Mouse (Mus musculus): ENCODE measurements around the gene Cdk5rap3.

The Cdk5rap3 gene

DNA sequence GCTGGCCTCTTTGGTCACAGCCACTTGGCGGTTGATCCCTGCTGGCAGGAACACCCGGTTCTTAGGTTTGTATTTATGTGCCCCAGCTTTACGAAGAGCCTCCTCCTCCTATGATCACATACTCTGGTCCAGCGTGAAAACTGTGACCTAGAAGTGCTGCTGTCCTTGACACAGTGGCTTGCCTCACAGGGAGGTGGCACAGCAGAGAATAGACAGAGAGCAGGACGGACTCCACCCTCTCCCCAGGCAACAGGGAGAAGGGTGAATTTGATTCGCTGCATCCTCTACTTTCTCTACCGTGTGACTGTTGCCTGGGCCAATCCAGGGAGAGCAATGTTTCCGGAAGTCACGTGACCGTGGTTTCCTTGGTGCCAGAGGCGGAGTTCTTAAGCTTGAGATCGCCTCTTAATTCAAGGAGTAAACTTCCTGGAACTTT is 18.6 kb upstream of the Cdk5rap3 start:
- intact Hi-C loops (cut with DNase I), result no loop called here

DNA sequence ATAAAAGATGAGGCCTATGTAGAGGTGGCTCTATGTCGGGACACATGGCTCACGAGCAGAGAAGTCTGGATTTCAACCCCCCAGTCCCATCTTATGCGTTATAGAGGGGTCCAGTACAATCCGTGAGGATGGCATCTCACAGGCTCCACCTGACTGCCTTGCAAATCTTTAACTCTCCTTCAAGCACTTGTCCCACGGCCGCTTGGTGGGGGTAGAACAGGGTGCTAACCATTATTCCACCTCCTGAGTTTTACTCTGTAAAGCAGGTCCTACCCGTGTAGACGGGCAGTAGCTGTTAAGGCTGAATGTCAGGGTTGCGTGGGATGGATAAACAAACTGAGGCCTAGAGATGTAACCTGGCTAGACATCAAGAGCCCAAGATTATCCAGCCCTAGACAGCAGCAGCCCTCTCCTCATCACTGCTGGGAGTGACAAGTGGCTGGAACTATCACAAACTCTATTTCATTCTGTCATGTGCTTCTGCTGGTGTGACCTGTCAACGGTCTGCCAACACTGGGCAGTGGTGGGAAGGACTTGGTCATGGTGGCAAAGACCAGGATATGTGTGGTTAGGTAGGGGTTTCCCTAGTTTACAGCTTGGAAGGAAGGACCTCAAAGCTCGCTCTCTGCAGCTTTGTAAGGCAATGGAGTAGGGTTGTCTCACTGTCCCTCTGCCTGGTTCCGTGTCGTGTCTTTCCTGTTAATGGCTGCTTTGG is 17.4 kb upstream of the Cdk5rap3 start:
- intact Hi-C loops (cut with DNase I), result loop anchor here (2.0 kb wide), 1 partner anchor 15 kb away; no protein-coding TSS in a partner anchor

DNA sequence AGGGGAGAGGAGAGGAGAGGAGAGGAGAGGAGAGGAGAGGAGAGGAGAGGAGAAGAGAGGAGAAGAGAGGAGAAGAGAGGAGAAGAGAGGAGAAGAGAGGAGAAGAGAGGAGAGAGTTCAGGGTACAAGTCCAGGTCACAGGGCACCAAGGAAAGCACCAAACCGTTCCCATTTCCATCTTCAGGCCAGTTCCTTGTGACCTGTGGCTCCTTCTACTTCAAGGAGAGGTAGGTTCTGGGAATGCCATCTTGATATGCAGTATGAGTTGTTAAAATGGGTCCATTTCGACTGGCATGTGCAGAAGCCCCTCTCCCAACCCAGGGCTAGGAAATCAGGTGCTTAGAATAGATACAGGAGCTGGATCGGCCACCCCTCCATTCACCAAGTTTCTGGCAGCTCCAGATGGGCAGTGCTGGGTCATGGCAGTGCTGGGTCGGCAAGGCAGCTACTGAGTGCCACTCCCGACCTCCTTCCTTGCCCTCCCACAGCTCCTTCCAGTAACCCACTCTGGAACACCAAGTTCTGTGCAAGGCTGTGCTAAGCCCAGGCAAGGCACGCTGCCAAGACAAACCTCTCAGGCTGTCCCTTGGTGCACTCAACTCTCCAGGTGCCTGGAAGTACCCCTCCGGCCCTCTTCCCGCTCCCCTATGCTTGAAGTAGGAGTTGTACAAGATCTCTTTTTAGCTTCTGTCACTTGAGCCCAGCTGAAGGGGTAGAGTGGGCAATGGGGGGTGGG is 15.2 kb upstream of the Cdk5rap3 start:
- intact Hi-C loops (cut with DNase I), result loop anchor here (2.0 kb wide), 1 partner anchor 13 kb away; no protein-coding TSS in a partner anchor

DNA sequence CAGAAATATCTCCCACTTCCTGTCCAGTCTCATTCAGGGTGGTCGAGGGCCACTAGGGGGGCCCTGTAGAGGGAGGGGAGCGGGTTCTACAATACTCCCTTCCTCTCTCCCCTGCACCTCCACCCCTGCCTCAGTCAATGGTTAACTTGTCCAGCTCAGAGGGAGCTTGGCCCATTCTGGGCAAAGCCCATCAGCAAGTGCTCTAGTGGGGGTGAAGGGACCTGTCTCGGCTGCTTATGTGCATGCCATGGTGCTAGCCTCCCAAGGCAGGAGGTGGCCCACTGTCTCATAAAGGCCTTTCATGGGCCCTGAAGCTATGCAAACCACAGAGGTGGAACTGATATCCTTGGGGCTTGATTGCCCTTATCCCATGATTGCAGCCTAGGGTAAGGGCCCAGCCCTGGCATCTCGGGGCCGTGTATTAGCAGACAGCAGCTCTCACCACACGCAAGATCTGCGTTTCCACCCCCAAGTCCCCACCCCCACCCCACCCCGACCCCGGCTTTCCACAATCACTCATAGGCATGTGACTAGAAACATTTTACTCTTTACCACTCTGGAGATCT is 13.6 kb upstream of the Cdk5rap3 start:
- intact Hi-C loops (cut with DNase I), result no loop called here

DNA sequence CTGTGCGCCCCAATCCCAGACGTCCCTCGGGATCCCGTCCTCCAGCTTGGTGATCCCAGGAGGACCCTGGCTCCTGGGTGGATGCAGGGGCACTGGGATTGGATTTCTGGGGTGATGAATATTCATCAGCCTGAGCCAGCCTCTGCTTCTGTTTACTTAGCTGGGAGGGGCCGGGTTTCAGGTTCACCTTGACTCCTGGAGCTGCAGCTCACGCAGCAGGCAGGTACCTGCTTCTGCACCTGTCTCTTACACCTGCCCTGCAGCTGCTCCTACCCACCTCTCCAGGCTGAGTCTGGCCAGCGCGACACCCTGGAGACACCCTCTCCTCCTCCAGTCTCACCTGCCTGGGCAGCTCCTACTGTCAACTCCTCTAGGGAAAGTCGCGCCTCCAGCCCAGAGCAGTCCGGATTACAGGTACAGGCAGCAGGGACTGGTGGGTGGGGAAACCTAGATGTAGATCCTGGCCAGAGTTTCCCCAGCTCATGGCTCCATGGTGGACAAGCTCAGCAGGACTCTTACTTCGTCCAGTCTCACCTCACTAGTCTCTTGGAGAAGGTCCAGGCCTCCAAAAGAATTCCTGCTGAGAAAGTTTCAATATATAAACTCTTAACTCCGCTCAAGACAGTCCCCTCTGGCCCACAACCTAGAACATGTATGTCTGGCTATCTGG is 12.9 kb upstream of the Cdk5rap3 start:
- intact Hi-C loops (cut with DNase I), result no loop called here

DNA sequence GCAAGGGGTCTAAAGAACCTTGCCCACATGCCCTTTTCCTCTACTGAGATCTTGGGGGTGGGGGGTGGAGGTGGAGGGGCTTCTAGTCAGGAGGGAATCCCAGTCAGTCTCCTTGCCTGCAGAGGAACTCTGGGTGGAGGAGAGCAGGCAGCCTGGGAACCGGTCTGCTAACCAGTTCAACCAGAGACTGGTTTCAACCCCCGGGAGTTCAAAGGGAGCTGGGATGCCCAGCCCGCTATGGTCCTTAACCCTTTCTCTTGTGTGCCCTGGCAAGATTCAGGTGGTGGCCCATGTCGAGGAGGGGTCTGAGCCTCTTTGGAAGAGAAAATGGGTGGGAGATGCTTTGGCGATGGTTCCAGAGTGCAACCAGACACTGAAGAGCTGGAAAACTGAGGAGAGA is 12.4 kb upstream of the Cdk5rap3 start:
- intact Hi-C loops (cut with DNase I), result no loop called here

DNA sequence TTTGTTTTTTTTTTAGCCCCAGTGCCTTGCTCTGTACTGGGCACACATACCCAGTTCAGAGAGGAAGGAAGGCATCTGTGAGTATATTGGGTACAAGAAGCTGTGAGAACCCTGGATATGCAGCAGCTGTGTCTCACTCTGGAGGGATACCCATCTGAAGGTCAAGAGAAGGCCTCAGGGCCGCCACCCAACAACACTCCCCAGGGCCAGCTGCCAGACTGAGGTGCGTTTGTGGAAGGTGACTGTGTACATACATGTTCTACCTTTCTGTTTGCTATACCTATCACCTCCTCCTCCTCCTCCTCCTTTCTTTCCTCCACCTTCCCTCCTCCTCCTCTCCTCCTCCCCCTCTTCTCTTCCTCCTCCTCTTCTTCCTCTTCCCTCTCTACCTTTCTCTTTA is 11.8 kb upstream of the Cdk5rap3 start, which contains the start of gene Prr15l:
Gene Prr15l, plus strand, starts transcription at position 17 of the 400 bp plus-strand sequence.
- intact Hi-C loops (cut with DNase I), result no loop called here

DNA sequence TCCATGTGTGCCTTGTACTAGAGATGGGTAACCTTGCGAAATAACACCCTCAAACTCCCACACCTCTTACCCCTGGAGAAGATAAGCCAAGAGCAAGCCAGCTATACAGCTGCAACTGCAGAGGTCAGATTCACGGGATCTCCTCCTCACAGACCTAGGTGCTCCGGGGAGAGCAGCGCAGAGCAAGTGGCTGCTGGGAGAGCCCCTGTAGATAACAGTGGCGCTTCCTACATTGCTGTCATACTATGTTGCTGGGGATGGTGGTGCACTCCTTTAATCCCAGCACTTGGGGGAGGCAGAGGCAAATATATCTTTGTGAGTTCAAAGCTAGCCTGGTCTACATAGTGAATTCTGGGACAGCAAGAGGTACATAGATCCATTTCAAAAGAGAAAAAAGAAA is 10.3 kb upstream of the Cdk5rap3 start:
- intact Hi-C loops (cut with DNase I), result no loop called here

DNA sequence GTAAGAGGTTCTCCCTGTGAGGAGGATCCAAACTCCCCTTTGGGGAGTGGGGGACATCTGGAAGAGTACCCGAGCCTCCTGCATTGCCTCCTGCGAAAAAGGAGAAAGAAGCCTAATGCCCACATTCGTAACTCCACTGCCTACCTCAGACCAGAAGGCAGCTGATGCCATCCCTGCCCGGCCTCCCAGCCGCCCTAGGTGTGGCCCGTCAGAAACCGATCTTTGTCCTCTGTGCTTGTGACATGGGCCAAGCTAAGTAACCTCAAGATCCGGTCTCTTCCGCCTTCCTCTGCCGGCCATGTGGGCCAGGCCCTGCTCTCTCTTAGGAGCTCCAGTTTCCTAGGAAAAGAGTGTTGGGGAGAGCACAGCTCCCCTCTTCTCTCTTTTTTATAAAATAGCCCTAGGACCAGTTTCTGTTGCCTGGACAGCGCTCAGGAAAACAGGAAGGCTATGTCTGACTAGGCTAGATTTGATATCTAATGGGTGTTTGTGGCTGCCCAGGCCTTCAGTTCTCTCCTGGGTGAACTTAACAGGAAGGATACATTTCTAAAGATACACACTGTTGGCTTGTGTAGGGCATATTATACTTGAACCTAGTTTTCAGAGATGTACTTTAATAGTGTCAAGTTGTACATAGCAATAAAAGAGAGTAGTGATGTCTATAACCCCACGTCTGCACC is 9.3 kb upstream of the Cdk5rap3 start:
- intact Hi-C loops (cut with DNase I), result no loop called here

DNA sequence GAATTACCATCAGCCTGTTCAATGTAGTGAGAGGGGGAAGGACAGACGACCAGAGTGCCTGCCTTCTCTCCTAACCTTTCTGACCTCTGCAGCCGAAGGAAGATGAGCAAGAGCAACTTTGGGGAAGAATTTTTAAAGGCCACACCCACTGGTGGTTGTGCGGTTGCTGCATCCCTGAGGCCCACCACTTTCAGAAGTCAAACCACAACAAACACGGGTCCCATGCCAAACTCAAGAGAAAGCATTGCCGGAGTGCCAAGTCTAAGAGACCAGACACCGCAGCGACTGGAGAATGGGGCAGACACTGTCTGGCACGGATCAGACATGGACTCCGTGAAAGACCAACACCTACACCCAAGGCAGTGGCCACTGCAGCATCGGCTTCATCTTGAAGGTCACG is 8.6 kb upstream of the Cdk5rap3 start:
- intact Hi-C loops (cut with DNase I), result no loop called here

DNA sequence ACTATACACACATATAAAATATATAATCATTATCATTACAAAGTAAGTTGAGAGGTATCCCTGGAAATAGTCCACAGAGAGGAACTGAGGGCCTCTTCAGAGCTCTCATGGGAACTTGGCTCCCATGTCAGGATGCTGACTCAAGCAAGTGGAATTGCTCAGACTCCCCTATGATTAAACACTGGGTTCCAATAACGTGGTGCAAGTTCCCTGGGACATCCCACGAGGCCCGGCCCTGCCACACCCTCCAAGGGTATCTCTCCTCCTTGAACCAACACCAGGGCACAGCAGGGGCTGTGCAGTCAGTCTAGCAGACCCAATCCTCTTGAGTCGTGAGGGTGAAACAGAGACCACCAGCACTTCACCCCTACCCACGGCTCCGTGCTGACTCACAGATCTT is 2.7 kb upstream of the Cdk5rap3 start:
- intact Hi-C loops (cut with DNase I), result loop anchor here (2.0 to 10.0 kb wide), 2 partner anchors 14 to 106 kb away; partner anchors contain the start of gene Scrn2

DNA sequence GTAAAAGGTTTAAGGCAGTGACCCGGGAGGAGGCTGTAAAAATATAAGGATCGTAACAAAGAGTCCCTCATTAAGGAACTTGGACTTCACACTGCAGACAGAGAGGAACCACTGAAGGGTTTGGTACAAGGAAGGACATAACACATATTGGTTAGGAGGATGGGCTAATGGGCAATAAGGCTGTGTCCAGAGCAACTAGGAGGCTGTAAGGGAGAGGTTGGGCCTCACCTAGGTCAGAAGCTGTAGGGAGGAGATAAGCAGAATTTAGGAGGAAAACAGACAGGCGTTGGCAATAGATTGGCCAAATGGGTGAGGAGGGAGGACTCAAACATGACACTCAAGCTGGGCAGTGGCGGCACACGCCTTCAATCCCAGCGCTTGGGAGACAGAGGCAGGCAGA is 1.1 kb upstream of the Cdk5rap3 start:
- intact Hi-C loops (cut with DNase I), result loop anchor here (2.0 to 10.0 kb wide), 2 partner anchors 45 to 107 kb away; partner anchors contain the start of gene Scrn2

DNA sequence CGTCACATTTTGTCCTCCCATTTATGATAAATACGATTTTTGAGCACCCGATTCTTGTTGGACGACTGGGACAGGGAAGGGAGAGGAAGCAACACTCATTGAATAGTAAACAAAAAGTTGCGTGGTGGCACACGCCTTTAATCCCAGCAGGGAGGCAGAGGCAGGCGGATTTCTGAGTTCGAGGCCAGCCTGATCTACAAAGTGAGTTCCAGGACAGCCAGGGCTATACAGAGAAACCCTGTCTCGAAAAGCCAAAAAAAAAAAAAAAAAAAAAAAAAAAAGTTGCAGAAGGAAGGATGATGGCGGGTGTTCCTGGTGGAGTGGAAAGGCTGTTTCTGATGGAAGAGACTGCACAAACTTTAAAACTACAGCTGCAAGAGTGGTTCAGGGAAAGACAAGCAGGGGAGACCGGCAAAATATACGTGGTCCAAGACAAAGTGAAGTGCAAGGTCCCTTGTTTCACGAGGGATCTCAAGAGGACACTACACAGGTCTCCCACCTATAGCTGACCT is 645 bp upstream of the Cdk5rap3 start:
- intact Hi-C loops (cut with DNase I), result loop anchor here (2.0 to 10.0 kb wide), 2 partner anchors 46 to 108 kb away; partner anchors contain the start of gene Scrn2

DNA sequence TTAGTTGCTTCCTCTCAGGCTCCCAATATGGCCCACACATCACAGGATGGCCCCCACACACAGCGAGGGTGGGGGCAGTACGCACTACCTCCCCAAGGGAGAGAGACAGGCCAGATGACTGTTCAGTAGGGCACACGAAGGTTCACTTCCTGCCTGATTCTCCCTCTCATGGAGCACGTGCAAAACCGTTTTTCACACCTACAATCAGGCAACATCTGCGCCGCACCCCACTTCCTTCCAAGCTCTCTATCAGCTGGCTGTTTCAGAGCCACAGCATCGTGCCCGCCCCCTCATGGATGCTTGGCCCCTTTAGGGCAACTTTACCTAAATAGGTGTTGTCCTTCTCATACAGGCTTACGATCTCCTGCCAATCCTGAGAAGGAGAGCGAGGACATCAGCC is 3.6 kb downstream of the Cdk5rap3 start:
- intact Hi-C loops (cut with DNase I), result loop anchor here (10.0 kb wide), 1 partner anchor 112 kb away; the partner anchor contains the start of gene Scrn2

DNA sequence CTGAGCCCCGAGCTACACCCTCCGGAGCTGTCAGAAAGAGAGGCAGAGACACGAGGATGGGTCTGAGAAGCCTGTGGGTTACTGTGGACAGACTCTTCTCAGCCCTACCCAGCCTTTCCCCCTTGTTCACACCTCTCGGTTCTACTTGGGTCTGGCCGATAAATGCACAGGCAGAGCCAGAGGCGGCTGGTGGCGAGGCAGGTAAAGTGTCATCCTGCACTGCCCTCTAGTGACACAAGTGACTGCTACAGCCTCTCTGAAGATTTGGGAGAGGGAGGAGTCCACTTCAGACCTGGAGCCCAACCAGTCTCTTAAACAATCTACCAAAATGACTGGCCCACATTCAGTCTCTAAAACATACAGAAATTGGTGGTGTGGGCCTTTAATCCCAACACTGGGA is 6.3 kb downstream of the Cdk5rap3 start:
- intact Hi-C loops (cut with DNase I), result loop anchor here (1.0 to 10.0 kb wide), 2 partner anchors 43 to 115 kb away; partner anchors contain the start of gene Scrn2

DNA sequence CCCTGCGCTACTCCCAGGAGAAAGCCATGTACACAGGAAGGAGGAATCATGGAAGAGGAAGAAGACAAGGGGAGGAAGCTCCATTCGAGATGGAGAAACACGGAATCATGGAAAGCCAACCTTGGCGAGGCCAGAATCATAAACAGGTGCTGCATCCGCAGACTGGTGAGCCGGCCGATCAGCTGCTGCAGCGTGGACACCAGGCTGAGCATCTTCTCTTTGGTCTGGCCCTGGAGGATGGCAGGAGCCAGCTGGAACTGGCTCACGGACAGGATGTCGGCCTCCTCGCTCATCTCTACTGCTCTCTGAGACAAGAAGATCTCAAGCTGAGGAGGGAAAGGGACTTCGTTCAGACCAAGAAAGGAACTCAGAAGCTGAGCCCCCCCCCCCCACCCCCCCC is 7.7 kb downstream of the Cdk5rap3 start:
- intact Hi-C loops (cut with DNase I), result no loop called here

DNA sequence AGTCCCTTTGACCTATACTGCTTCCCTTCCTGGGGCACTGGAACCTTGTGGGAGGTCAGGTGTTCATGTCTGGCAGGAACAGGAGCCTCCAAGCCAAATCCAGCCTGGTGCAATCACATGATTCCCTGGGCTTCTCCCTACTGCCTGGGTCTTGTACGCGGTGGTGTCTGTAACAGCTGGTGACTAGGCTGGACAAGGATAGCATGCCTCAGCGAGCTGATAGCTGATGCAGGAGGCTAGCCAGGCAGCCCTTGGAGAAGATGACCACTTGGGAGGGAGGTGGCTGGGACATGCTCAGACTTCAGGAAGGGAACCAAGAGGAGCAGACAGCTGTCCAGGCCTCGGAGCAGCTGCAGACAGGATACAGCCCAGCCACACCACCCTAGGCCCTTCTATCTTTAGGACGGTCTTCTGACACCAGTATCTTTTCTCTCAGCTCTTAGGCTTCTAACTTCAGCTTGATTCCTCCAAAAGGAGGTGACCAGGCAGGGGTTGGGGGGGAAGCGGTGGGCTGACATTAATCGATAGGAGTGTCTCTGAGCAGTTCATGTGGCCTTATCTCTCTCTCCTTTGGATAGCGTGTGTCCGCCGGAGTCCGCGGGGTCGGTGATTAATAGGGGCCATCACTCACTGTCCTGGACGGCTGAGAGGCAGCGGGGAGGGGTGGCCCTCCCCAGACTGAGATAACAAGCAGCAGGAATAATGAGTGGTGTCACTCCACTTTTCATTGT is 9.7 kb downstream of the Cdk5rap3 start:
- intact Hi-C loops (cut with DNase I), result no loop called here

DNA sequence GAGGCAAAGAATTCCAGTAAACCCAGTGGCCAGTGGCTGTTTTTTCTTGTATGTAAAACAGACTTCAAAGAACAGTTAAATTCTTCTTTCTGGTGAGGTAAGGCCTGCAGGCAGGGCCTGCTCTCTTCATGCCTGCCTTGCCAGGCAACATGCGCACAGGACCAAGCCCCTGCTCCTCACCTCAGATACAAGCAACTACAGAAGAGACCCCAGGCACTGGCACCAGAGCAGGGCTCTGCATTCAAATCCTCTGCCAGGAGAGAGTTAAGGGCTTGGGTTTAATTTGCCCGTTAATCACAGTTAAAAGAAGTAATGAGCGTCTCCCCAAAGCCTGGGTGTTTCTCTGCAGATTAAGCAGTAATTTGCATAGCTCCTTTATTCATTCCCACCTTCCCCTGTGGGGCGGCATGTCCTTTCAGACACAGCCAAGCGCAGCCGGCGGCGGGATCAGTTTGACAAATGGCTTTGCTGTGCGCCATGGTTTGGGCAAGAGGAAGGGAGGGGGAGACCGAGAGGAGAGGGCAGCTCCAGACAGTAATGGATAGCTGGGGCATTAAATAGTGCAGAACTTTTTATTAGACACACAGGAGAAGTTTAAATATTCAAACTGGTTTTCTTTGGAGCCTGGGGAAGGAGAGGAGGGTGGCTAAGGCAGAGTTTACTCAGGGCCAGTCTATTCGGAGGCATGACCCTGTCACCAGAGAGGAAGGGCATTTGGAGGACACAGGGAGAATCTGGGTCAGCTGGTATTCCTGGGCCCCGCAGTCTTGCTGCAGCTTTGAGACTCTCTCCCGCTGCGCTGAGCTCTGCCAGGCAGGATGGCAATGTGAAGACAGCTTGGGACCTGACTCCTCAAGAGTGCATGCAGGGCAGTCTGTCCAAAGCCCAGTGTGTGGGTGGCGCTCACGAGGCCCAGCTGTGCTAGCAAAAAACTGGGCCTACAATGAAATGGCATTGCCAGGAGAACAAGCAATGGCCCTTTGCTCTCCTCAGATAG is 13.4 kb downstream of the Cdk5rap3 start:
- intact Hi-C loops (cut with DNase I), result no loop called here

DNA sequence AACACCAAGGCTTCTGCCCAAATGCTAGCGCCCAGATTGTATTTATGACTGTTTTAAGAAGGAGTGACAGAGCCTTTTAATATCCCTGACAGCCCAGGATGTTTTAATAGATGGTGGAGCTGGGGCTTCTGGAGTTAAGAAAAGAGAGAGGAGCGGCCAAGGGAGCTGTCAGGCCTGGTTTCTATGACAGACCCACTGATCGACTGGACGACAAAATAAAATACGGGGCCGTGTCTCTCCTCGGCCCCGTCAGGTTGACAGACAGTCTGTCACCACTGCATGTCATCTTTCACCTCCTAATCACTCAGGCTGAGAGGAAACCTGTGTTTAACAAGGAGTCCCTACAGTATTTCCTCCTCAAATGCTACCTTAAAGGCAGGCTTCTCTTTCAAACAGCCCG is 15.0 kb downstream of the Cdk5rap3 start:
- intact Hi-C loops (cut with DNase I), result no loop called here
